Mouse (Mus musculus) hindbrain, embryonic 10.5 days (tissue): ENCODE data around the gene Exoc4. TPM values are rescaled to one million over a fixed set of nuclear protein-coding genes. Genes with fewer than 3 reads are reported as not detected.

Experiments
- DNase-seq: peaks from one replicate; pipeline ENCODE4 v3.0.0-alpha.2; 2017; ENCODE audit warnings: low spot score
- H3K27ac ChIP-seq: fragments of 300-500 bp; sonication (generic); 2 replicates; pipeline ENCODE4 v1.5.1; 2016; ENCODE audit warnings: mild to moderate bottlenecking, moderate library complexity
- H3K27me3 ChIP-seq: fragments of 300-500 bp; sonication (generic); 2 replicates; pipeline ENCODE4 v1.6.1; 2016; ENCODE audit warnings: mild to moderate bottlenecking; ENCODE audit not compliant: poor library complexity, insufficient read depth, severe bottlenecking
- H3K36me3 ChIP-seq: fragments of 300-500 bp; sonication (generic); 2 replicates; pipeline ENCODE4 v1.6.1; 2016; ENCODE audit warnings: mild to moderate bottlenecking, moderate library complexity
- H3K4me1 ChIP-seq: fragments of 300-500 bp; sonication (generic); replicated peaks from 2 replicates; pipeline ENCODE4 v1.6.1; 2016; ENCODE audit warnings: mild to moderate bottlenecking
- H3K4me3 ChIP-seq: fragments of 300-500 bp; sonication (generic); 2 replicates; pipeline ENCODE4 v1.5.1; 2016; ENCODE audit warnings: mild to moderate bottlenecking, moderate library complexity
- H3K9me3 ChIP-seq: fragments of 300-500 bp; sonication (generic); 2 replicates; pipeline ENCODE4 v1.6.1; 2016; ENCODE audit warnings: mild to moderate bottlenecking, moderate library complexity
- WGBS: fragments of 180-500 bp; shearing (Covaris S2); methylation state at CpG from one replicate; pipeline ENCODE4 v1.1.7; 2016; 5-methylcytosine and 5-hydroxymethylcytosine counted together
- polyA plus RNA-seq: library from polyadenylated mRNA; unstranded; fragments of >200 nt; fragmentation: Nextera tagmentation; extraction: Ambion mirVana; gene quantifications from 2 replicates; pipeline ENCODE4 v1.2.1, GENCODE M21; 2016

The Exoc4 gene
- polyA plus RNA-seq, 1 experiment from 2014 or later, result 35.9 TPM

GRCm38 (mm10) chr6:33711742-33712141 lies 462.9 kb downstream of the Exoc4 start:
- no peak for DNase-seq
- Histone ChIP-seq H3K27me3 (no peaks in the 10 kb centered on the region), H3K9me3 (no peaks in the 10 kb centered on the region), H3K4me1 (0 out of 2 replicates have a peak, but pooled peaks cover 4% of the 10 kb centered on the region), H3K4me3 (no peak overlapping the region), H3K36me3 (no peaks in the 10 kb centered on the region), H3K27ac (no peak overlapping the region)
- WGBS, result 79% methylated on average over 3 of the region's 3 CpGs

GRCm38 (mm10) chr6:33712540-33713118 lies 463.7 kb downstream of the Exoc4 start:
- no peak for DNase-seq
- Histone ChIP-seq H3K27me3 (no peaks in the 10 kb centered on the region), H3K4me3 (no peak overlapping the region), H3K36me3 (no peaks in the 10 kb centered on the region), H3K27ac (no peak overlapping the region), H3K4me1 (0 out of 2 replicates have a peak, but pooled peaks cover 4% of the 10 kb centered on the region), H3K9me3 (no peaks in the 10 kb centered on the region)
- WGBS, result 83% methylated on average over 7 of the region's 7 CpGs

GRCm38 (mm10) chr6:33716254-33716965 lies 467.5 kb downstream of the Exoc4 start:
- DNase-seq, result no peak
- WGBS, result 82% methylated on average over 6 of the region's 6 CpGs

GRCm38 (mm10) chr6:33721166-33721565 lies 472.3 kb downstream of the Exoc4 start:
- H3K9me3 ChIP-seq, result no peaks in the 10 kb centered on the region
- H3K36me3 ChIP-seq, result no peaks in the 10 kb centered on the region
- H3K4me1 ChIP-seq, result no peaks in the 10 kb centered on the region
- H3K27ac ChIP-seq, result no peak overlapping the region
- H3K4me3 ChIP-seq, result no peak overlapping the region
- DNase-seq, result no peak
- H3K27me3 ChIP-seq, result no peaks in the 10 kb centered on the region
- 69% methylated on average over 4 of the region's 4 CpGs for WGBS

More at GRCm38 (mm10) chr6:33716254-33716965, 467.5 kb downstream of the Exoc4 start:
- Histone ChIP-seq H3K4me1 (no peaks in the 10 kb centered on the region), H3K27ac (no peak overlapping the region), H3K27me3 (no peaks in the 10 kb centered on the region), H3K4me3 (no peak overlapping the region), H3K9me3 (no peaks in the 10 kb centered on the region), H3K36me3 (no peaks in the 10 kb centered on the region)

- no peaks in the 10 kb centered on the region for H3K36me3 ChIP-seq
- no peak overlapping the region for H3K27ac ChIP-seq
- no peaks in the 10 kb centered on the region for H3K4me1 ChIP-seq
- H3K9me3 ChIP-seq, result no peaks in the 10 kb centered on the region
- H3K4me3 ChIP-seq, result no peak overlapping the region
- no peak for DNase-seq
- 88% methylated on average over 2 of the region's 2 CpGs for WGBS
- H3K27me3 ChIP-seq, result no peaks in the 10 kb centered on the region
These were observed 473.9 kb downstream of the Exoc4 start for GRCm38 (mm10) chr6:33722811-33723210.

GRCm38 (mm10) chr6:33724596-33724995 lies 475.7 kb downstream of the Exoc4 start:
- H3K4me3 ChIP-seq, result no peak overlapping the region
- WGBS, result 93% methylated on average over 3 of the region's 3 CpGs
- H3K4me1 ChIP-seq, result no peaks in the 10 kb centered on the region

GRCm38 (mm10) chr6:33727271-33727670 lies 478.4 kb downstream of the Exoc4 start:
- H3K36me3 ChIP-seq, result no peaks in the 10 kb centered on the region
- H3K4me3 ChIP-seq, result no peak overlapping the region
- WGBS, result 68% methylated on average over 1 of the region's 1 CpGs

More at GRCm38 (mm10) chr6:33724596-33724995, 475.7 kb downstream of the Exoc4 start:
- Histone ChIP-seq H3K9me3 (no peaks in the 10 kb centered on the region), H3K36me3 (no peaks in the 10 kb centered on the region), H3K27me3 (no peaks in the 10 kb centered on the region), H3K27ac (no peak overlapping the region)
- DNase-seq, result no peak

GRCm38 (mm10) chr6:33732214-33732613 lies 483.3 kb downstream of the Exoc4 start:
- H3K27me3 ChIP-seq, result no peaks in the 10 kb centered on the region
- H3K9me3 ChIP-seq, result no peaks in the 10 kb centered on the region
- H3K36me3 ChIP-seq, result no peaks in the 10 kb centered on the region
- H3K4me3 ChIP-seq, result no peak overlapping the region
- H3K27ac ChIP-seq, result no peak overlapping the region
- 81% methylated on average over 2 of the region's 2 CpGs for WGBS
- no peak for DNase-seq
- H3K4me1 ChIP-seq, result peaks cover 3% of the 10 kb centered on the region

More at GRCm38 (mm10) chr6:33727271-33727670, 478.4 kb downstream of the Exoc4 start:
- Histone ChIP-seq H3K27me3 (no peaks in the 10 kb centered on the region), H3K9me3 (no peaks in the 10 kb centered on the region), H3K27ac (no peak overlapping the region), H3K4me1 (no peaks in the 10 kb centered on the region)
- no peak for DNase-seq

GRCm38 (mm10) chr6:33733602-33734001 lies 484.7 kb downstream of the Exoc4 start:
- Histone ChIP-seq H3K27ac (no peak overlapping the region), H3K36me3 (no peaks in the 10 kb centered on the region), H3K4me3 (no peak overlapping the region), H3K4me1 (peaks cover 17% of the 10 kb centered on the region), H3K27me3 (no peaks in the 10 kb centered on the region), H3K9me3 (no peaks in the 10 kb centered on the region)
- DNase-seq, result no peak

GRCm38 (mm10) chr6:33734032-33734431 lies 485.1 kb downstream of the Exoc4 start:
- no peaks in the 10 kb centered on the region for H3K9me3 ChIP-seq
- no peak for DNase-seq
- no peak overlapping the region for H3K27ac ChIP-seq
- no peak overlapping the region for H3K4me3 ChIP-seq
- H3K27me3 ChIP-seq, result no peaks in the 10 kb centered on the region
- 88% methylated on average over 3 of the region's 3 CpGs for WGBS
- H3K4me1 ChIP-seq, result peaks cover 21% of the 10 kb centered on the region
- no peaks in the 10 kb centered on the region for H3K36me3 ChIP-seq

- no peaks in the 10 kb centered on the region for H3K36me3 ChIP-seq
- WGBS, result 29% methylated on average over 3 of the region's 3 CpGs
- DNase-seq, result peak; percentile 37
These were observed 490.0 kb downstream of the Exoc4 start for GRCm38 (mm10) chr6:33738857-33739291.

GRCm38 (mm10) chr6:33739304-33739703 lies 490.4 kb downstream of the Exoc4 start:
- no peak for DNase-seq
- 69% methylated on average over 4 of the region's 4 CpGs for WGBS
- peak overlapping the region; percentile 14 for H3K27ac ChIP-seq

More at GRCm38 (mm10) chr6:33738857-33739291, 490.0 kb downstream of the Exoc4 start:
- no peaks in the 10 kb centered on the region for H3K27me3 ChIP-seq
- no peak overlapping the region for H3K4me3 ChIP-seq
- peaks cover 16% of the 10 kb centered on the region for H3K9me3 ChIP-seq
- H3K4me1 ChIP-seq, result peaks cover 28% of the 10 kb centered on the region
- H3K27ac ChIP-seq, result peak overlapping the region; percentile 14

GRCm38 (mm10) chr6:33755976-33756375 lies 507.1 kb downstream of the Exoc4 start:
- Histone ChIP-seq H3K9me3 (no peaks in the 10 kb centered on the region), H3K4me3 (no peak overlapping the region), H3K4me1 (no peaks in the 10 kb centered on the region), H3K27me3 (no peaks in the 10 kb centered on the region), H3K27ac (no peak overlapping the region), H3K36me3 (no peaks in the 10 kb centered on the region)
- DNase-seq, result no peak
- 92% methylated on average over 5 of the region's 5 CpGs for WGBS

More at GRCm38 (mm10) chr6:33739304-33739703, 490.4 kb downstream of the Exoc4 start:
- Histone ChIP-seq H3K4me3 (no peak overlapping the region), H3K36me3 (no peaks in the 10 kb centered on the region), H3K4me1 (peaks cover 28% of the 10 kb centered on the region), H3K27me3 (no peaks in the 10 kb centered on the region), H3K9me3 (peaks cover 16% of the 10 kb centered on the region)
